Mouse (Mus musculus) embryo, embryonic 11.5 days (tissue): ENCODE data around the gene Ppp6c.
"Not testable (repeated sequence)": the region's sequence is repeated elsewhere in the genome, so short reads cannot be mapped to it uniquely, and the experiment has no call there.

ENCODE experiments used
- DNase-seq: peaks from one replicate; pipeline ENCODE4 v3.0.0-alpha.2; 2012; ENCODE audit warnings: low read depth, low spot score

The Ppp6c gene

GRCm38 (mm10) chr2:39226019-39226640 is at the start of gene Ppp6c:
Ppp6c (minus strand) TSS chr2:39226451.
- DNase-seq: peak; percentile 90

DNA sequence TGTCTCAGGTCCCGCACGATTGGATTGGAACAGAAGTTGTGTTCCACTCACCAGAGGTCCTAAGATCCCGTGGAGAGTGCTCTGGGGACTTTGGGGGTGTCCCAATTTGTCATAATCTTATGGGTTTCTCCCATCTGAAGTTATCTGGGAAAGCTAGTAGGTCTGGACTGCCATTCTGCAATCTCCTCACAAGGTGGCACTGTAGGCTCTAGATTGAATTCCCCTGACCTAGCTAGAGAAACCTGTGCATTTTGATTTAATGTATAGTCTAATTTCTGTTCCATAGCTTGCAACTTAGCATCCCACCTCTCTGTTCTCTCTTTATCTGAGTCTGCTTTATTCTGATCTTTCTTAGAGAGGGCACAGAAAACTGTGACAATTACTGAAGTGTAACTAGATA is 42.1 kb upstream of the Ppp6c start:
- peak; percentile 31 for DNase-seq

DNA sequence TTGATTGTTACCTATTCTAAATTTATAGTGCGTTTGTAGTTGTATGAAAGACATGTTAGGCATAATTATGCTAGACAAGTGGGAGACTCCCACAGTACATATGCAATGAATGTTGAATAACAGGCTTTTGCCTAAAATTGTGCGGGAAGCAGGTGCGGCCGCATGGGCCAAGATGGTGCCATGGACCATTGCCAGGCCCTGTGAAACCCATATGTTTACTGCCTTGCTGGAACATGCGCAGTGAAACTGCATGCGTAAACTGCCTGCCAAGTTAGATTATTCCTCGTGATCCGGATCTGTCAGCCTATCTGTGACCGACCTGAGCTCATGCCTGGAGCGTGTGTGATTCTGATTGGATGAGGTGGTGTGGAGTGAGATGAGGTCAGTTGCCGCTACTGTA is 26.0 kb upstream of the Ppp6c start:
- not testable (repeated sequence) for DNase-seq

GRCm38 (mm10) chr2:39246862-39247261 is 20.6 kb upstream of the Ppp6c start:
- DNase-seq: not testable (repeated sequence)

DNA sequence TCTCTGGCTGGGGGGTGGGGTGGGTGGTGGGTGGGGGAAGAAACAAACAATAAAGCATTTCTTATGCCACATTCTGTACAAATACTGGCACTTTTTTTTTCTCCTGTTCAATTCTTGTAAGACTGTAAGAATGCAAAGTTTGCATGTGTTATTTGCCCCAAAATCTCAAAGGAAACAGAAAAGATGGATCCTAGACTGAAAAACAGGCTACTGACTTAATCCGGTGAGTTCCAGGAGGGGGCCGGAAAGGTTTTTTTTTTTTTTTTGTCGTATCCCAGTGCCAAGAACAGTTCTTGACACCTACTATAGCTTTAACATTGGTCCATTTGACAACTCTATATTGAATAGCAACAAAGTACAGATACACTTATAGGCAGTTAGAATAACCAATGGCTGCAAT is 480 bp upstream of the Ppp6c start:
- no peak for DNase-seq

- peak; percentile 3 for DNase-seq
Measured at GRCm38 (mm10) chr2:39225331-39226018, 776 bp downstream of the Ppp6c start.

DNA sequence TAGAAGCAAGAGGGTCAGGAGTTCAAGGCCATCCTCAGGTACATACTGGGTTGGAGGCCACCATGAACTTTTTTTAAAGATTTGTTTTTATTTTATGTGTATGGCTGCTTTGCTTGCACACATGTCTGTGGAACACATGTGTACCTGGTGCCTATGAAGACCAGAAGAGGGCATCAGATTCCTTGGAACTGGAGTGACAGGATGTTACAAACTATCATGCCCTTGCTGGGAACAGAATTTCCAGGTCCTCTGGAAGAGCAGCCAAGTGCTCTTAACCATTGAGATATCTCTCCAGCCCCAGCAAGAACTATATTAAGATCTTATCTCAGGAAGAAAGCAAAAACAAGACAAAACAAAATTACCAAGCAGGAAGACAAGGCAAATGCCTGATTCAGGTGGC is 1.6 kb downstream of the Ppp6c start:
- DNase-seq: no peak

GRCm38 (mm10) chr2:39220010-39220409 is 6.2 kb downstream of the Ppp6c start:
- no peak for DNase-seq

DNA sequence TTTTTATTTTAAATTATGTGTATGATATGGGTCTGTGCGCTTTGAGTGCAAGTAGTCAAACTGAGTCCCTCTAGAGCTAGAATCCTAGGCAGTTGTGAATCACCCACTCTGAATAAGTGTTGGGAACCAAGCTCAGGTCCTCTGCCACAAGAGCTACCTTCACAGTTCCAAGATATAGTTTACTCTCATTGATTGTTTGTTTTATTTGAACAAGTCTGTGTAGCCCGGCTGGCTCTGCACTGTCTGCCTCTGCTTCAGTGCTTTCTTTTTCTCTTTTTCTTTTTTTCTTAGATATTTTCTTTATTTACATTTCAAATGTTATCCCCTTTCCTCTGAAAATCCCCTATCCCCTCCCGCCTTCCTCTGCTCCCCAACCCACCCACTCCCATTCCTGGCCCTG is 7.2 kb downstream of the Ppp6c start:
- no peak for DNase-seq

DNA sequence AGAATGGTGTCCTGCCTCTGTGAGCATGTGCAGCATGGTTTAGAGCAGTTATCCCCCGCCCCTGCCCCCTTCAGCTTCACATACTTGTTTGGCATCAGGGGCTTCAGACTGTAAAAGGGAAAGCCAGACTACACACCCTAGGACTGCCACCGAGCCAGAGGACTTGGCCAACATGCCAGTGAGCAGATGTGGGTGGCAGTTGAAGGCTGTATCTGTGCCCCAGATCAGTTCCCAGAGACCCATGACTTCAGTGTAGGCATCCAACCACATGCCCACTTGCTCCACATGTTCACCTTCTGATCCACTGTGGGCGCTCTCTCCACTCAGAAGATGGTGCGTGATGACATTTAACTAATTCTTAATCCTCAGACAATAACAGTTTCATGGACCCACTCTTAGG is 9.1 kb downstream of the Ppp6c start:
- no peak for DNase-seq

GRCm38 (mm10) chr2:39210738-39211137 is 15.5 kb downstream of the Ppp6c start:
- no peak for DNase-seq

- DNase-seq: no peak
Measured at GRCm38 (mm10) chr2:39203359-39203758, 22.9 kb downstream of the Ppp6c start.

DNA sequence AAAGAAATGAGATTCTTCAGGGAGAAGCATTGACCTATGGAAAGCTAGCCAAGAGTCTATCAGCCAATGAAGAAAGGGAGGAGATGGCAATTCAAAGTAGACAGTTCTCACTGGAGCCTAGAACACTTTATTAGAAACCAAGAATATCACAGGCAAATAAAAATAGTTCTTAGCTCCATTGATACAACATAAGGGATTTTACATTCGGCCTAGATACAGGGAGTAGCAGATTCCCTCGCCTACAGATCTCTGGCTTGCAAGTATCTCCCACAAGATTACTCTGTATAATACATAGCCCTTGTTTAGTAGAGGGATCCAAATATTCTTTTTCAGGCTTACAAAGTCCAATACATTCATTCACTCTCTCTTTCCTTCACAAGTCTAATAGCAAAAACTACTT is 31.4 kb downstream of the Ppp6c start:
- no peak for DNase-seq

DNA sequence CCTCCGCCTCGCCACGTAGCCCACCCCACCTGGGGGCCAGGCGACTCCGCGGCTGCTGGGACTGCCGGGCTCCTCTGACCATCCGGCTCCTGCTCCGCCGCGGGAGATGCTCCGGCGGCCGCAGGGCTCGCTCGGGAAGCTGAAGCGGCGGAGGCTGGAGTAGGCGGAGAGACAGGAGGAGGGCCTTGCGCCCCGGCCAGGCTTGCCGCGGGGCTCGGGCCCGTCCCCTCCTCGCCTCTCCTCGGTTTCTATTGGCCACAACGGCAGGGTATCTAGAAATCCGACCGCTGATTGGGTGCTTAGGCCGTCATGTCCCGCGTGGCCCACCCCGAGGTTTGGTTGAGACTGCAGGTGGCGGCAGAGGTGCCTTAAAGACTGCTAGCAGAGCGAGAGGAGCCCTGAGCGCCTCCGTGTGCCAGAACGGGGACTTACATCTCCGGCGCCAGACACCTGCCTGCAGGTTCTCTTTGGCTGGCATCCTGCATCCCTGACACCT is 35.6 kb downstream of the Ppp6c start, which contains the start of gene Scai:
TSS of gene Scai (minus strand) at position 174 of the 496 bp plus-strand sequence.
- peak; percentile 96 for DNase-seq

DNA sequence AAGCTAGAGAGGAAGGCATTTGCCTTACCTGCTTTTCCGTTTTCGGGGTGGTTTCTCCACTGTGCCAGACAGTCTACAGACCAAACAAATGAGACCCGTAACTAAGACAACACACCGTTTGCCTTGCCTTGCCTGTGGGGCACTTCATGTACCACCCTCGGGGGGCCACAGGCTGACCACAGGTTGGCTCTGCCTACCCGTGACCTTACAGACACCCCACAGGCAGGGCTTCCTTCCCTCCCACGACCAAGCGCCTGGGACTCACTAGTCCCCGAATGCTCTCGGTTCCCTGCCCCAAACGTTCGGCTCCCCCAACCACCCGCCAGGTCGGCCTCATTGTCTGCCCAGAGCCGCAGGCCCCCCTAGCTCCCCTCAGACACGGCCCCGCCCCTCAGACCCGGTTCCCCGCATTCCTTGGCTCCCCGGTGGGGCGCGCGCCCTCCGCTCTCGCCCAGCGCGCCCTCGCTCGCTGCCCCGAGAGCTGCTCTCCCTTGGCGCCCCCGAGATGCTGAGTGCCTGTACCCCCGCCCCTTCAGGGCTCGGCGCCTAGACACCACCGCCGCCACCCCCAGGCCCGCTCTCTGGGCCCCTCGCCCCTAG is 36.2 kb downstream of the Ppp6c start:
- DNase-seq: no peak

DNA sequence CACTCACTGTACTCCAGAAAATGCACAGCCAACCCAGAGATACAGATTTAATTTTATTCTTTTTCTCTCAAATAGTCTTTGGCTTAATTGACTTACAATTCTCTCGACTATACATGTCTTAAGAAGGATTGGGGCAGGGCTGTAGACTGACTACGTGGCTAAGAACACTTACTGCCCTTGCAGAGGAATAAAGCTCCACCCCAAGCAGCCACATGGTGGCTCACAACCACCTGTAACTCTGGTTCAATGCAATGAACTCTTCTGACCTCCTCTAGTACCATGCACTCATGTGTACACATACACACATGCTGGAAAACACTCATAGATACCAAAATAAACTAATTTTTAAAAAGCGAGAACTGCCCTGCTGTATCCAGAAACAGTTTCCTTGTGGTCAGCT is 40.3 kb downstream of the Ppp6c start:
- no peak for DNase-seq

GRCm38 (mm10) chr2:39183587-39183986 is 42.7 kb downstream of the Ppp6c start:
- DNase-seq: no peak

DNA sequence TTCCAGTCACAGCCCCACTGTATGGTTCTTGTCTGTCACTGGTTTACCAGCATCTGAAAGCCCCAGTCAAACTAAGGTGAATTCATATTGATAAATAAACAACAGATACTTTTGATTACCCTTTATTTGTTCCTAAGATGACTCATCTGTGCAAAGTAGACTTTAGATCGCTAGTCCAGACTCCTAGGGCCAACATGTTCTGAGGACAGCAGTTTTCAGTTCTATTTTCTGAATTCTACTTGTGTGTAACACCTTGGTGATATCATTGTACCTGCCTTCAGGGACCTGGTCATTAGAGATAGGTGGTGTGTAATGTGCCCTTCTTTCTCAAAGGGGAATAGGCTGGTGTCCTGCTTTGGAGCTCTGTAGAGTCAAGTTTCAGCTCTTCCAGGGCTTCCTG is 65.3 kb downstream of the Ppp6c start:
- DNase-seq: no peak

DNA sequence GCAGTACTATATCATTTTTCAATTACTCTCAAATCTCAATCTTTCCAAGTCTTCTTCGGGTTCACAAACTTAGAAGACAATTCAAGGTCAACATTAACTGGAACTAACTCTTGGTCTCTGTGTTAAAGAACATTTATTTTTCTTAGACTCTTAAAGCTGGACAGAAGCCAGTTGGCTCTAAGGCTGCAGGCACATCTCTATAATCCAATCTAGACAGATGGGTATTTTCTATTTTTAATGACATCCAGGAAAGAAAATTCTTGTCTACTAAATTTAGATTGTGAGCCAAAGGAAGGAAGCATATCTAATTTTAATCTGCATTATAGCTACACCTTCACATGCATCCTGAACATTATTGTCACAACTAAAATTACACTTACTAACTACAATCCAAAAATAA is 68.3 kb downstream of the Ppp6c start:
- no peak for DNase-seq

DNA sequence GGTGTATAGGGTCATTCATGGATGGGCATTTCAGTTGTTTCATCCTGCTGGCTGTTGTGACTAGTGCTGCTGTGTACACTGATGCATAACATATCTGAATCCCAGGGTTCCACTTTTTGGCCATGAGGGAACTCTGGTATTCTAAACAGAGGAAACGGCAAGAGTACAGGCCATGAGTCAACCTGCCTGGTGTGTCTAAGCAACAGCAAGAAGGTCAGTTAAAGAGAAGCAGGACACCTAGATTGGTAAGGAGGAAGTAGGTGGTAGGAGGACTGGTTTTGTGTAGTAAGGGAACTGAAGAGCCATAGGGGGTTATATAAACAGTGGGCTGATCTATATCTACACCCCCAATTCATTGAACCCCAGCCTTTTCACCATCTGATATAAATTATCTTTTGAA is 69.4 kb downstream of the Ppp6c start:
- no peak for DNase-seq

- no peak for DNase-seq
Measured at GRCm38 (mm10) chr2:39150943-39151342, 75.3 kb downstream of the Ppp6c start.

DNA sequence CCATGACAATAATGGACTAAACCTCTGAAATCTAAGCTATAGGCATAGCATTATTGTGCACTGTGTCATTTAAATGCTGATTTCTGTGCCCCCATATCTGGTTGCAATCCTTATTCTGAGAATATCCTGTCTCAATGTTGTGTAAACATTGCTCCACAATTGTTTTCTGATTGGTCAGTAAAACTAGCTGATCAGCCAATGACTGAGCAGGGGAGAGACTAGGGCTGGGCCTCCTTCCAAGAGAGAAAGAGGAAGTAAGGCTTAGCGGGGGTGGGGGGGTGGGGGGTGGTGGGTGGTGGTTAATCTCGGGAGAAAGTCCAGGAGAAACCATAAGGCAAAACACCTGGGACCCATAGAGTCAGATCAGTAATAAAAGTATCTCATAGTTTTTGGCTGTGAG is 78.2 kb downstream of the Ppp6c start:
- no peak for DNase-seq

DNA sequence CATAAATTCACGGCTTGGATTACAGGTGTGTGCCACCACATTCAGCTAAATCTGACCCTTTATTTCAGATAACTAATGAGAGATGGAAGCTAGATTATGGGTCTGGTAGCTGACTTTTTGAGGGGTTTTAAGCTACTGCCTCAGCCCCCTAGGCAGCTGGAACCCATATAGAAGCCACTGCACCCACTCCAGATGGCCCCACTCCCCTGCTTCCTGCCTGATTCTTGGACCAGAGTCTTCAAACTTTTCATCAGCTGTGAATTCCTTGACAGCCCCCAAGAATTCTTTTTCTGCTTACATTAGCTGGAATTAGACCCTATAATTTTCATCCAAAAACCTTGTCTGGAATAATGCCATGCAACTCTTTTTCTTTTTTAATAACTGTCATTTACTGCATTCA is 79.8 kb downstream of the Ppp6c start:
- no peak for DNase-seq
